Mouse (Mus musculus): ENCODE measurements around the gene Golph3l.
A peak's percentile ranks its signal among the peaks of the same experiment; 100 is the strongest.

Gene Golph3l

GRCm38 (mm10) chr3:95657108-95657507 is 68.4 kb downstream of the Golph3l start:
- no peak for DNase-seq (ENCODE audit: low read depth)

GRCm38 (mm10) chr3:95657711-95658110 is 69.0 kb downstream of the Golph3l start:
- DNase-seq (ENCODE audit: low read depth): no peak

GRCm38 (mm10) chr3:95658236-95658867 is 69.6 kb downstream of the Golph3l start, which contains the start of gene Mcl1:
Gene Mcl1 (plus strand): TSS chr3:95658788.
- no peak for DNase-seq (ENCODE audit: low read depth)

DNA sequence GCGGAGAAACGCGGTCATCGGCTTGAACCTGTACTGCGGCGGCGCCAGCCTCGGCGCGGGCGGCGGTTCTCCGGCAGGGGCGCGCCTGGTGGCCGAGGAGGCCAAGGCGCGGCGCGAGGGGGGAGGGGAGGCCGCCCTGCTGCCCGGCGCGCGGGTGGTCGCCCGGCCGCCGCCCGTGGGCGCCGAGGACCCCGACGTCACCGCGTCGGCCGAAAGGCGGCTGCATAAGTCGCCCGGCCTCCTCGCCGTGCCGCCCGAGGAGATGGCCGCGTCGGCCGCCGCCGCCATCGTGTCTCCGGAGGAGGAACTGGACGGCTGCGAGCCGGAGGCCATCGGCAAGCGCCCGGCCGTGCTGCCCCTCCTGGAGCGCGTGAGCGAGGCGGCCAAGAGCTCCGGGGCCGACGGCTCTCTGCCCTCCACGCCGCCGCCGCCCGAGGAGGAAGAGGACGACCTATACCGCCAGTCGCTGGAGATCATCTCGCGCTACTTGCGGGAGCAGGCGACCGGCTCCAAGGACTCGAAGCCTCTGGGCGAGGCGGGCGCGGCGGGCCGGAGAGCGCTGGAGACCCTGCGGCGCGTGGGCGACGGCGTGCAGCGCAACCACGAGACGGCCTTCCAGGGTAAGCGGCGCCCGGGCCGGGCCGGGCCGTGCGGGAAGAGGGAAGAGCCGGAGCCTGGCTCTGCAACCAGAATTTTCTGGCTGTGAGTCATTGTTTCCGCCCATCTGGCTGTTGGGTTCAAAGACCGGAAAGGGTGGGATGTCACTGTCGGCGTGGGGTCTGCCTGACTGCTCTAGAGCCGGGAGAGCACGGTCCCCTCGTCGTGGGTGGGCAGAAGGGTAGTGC is 70.4 kb downstream of the Golph3l start:
- no peak for DNase-seq (ENCODE audit: low read depth)

- no peak for DNase-seq (ENCODE audit: low read depth)
These were observed 71.2 kb downstream of the Golph3l start for GRCm38 (mm10) chr3:95659948-95660347.

DNA sequence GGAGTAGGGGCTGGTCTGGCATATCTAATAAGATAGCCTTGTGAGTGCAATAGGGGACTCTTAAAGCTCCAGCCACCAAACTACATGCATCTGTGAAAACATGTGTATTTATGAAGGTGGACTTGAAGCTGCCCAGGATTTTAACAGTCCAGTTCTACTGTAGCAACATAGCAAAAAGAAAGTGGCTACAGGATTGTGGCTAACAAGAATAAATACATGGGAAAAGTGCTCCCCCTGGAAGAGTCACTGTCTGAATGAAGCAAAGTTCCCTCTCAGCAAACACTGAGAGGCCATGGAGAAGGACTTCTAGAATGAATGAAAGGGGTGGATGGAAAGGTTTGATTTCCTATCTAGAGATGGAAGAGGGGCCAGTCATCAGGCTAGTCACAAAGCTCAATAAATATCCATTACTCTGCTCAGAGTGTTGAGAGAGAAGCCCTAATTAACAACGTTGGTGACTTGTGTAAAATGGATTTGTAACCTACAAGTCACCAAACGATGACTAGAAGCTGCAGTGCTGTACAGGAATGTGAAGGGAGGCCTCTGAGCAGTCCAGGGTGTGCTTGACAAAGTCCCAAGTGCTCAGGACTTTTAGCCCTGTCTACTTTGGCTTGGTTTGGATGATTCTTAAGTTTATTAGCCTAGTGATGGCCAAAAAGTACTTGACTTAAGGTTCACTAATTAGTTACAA is 72.2 kb downstream of the Golph3l start:
- DNase-seq (ENCODE audit: low read depth): no peak

DNA sequence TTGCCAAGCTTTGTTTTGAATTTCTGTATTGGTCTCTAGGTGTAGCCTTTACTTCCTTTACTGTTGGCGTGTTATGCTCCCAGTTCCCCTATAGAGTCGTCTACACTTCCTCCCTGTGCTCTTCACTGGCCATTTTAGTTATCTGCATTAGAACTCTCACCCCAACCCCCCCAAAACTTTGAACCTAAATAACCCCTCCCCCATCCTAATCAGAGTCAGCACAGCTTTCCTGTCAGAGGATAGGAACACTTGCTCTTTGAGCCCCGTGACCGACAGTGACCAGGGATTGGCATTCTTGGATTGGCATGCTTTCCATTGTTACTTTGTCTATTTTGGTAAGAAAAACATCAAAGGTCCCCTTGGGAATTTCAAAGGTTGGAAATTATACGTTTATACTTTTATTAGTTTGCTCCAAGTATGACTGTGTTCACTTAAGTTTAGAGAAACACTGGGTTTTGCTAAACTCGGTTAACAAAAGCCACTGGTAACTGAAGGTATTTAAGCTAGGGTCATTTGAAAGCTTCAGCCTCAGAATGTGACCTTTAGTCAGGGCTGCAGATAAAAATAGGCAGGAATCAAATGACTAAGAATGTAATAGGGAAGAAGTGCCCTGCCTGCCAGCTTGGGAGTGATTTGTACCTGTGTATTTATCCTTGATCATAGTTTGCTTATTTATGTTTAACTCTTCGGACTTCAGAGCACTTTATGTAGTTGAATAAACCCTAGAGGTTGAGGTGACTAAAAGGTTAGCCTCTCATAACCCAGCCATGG is 73.4 kb downstream of the Golph3l start:
- no peak for DNase-seq (ENCODE audit: low read depth)

GRCm38 (mm10) chr3:95662724-95663449 is 74.2 kb downstream of the Golph3l start:
- no peak for DNase-seq (ENCODE audit: low read depth)

- no peak for DNase-seq (ENCODE audit: low read depth)
These were observed 74.8 kb downstream of the Golph3l start for GRCm38 (mm10) chr3:95663486-95663885.

DNA sequence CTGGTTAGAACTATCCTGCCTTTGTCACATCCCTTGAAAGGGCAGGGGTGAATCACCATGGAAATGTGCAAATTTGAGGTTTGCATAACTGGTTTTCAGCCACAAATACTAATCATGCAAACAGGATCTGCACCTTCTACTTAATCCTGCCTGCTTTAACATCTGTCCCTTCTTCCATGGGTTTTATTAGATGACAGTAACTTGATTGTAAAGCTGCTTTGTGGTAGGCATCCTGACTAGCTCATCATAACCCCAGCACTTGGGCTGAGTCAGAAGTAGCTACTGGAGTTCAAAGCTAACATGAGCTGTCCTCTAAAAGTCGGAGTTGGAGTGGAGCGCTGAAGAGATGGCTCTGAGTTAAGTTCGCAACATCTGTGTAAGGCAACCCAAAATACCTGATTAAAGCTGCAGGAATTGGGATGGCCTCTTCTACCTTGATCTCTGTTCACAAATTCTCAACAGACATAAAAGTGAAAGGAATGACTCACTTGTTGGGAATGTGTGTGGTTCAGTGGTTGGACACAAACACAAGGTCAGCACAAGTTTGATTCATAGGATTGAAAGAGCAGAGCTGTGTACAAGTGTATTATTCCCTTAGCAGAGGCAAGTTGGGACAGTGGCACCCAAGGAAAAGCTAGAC is 75.4 kb downstream of the Golph3l start:
- DNase-seq (ENCODE audit: low read depth): no peak

GRCm38 (mm10) chr3:95664940-95665352 is 76.2 kb downstream of the Golph3l start:
- DNase-seq (ENCODE audit: low read depth): no peak

GRCm38 (mm10) chr3:95666124-95666844 is 77.5 kb downstream of the Golph3l start:
- DNase-seq (ENCODE audit: low read depth): no peak

DNA sequence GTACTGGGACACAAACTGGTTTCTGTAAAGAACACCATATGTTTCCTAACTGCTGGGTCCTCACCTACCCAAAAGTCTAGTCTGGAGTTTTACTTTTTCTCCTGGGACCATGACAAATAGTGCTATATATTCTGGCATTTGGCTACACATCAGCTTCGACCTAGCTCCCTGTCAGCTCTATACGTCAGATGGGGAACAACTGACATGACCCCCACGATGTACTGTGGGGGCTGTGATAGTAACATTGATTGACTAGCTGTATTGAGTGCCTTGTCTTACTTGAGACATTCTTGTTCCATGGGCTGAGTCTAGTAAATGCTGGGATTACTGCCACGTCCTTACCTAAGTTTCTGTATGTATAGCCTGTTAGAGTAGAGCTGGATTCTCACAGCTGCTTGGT is 78.8 kb downstream of the Golph3l start:
- DNase-seq (ENCODE audit: low read depth): no peak

DNA sequence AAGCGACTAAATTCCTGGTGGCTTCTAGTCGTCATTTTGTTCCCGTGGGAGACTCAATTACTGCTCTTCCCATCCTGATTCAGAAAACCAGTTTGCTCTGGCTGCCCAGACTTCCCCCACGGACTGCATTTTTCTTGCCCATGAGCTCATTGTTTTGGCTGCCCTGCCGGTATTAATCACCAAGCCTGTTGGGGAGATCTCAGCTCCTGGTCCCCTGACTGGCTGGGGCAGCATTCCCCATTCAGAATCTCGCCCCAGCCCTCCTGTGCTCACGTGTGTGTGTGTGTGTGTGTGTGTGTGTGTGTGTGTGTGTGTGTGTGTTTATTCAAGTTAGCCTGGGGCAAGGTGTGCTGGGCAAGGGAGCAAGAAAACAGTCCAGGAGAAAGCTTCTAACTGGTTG is 79.3 kb downstream of the Golph3l start:
- peak; percentile 99 for DNase-seq (ENCODE audit: low read depth)
